Mouse (Mus musculus): ENCODE results near the gene Klri1.
"Not testable (repeated sequence)": the region's sequence is repeated elsewhere in the genome, so short reads cannot be mapped to it uniquely, and the experiment has no call there.

The Klri1 gene

GRCm38 (mm10) chr6:129717032-129717431 is at the start of gene Klri1:
TSS of gene Klri1 (minus strand) at chr6:129717132.
- H3K36me3 ChIP-seq (ENCODE audit: control insufficient read depth, insufficient read depth, low read length, poor library complexity, severe bottlenecking), result no peaks in the 10 kb centered on the region
- no peaks in the 10 kb centered on the region for H3K27me3 ChIP-seq (ENCODE audit: control insufficient read depth, insufficient read depth, low read length, poor library complexity, severe bottlenecking)
- no peak for DNase-seq (ENCODE audit: low read depth, low spot score)

GRCm38 (mm10) chr6:129747654-129748032 is 30.7 kb upstream of the Klri1 start:
- peak; percentile 2 for DNase-seq (ENCODE audit: low read depth, low spot score)
- Histone ChIP-seq H3K36me3 (ENCODE audit: control insufficient read depth, insufficient read depth, low read length, poor library complexity, severe bottlenecking) (no peaks in the 10 kb centered on the region), H3K27me3 (ENCODE audit: control insufficient read depth, insufficient read depth, low read length, poor library complexity, severe bottlenecking) (no peaks in the 10 kb centered on the region)

GRCm38 (mm10) chr6:129747016-129747653 is 30.2 kb upstream of the Klri1 start:
- DNase-seq (ENCODE audit: low read depth, low spot score), result peak; percentile 51
- Histone ChIP-seq H3K36me3 (ENCODE audit: control insufficient read depth, insufficient read depth, low read length, poor library complexity, severe bottlenecking) (no peaks in the 10 kb centered on the region), H3K27me3 (ENCODE audit: control insufficient read depth, insufficient read depth, low read length, poor library complexity, severe bottlenecking) (no peaks in the 10 kb centered on the region)

- DNase-seq (ENCODE audit: low read depth, low spot score), result no peak
- H3K27me3 ChIP-seq (ENCODE audit: control insufficient read depth, insufficient read depth, low read length, poor library complexity, severe bottlenecking), result no peaks in the 10 kb centered on the region
- H3K36me3 ChIP-seq (ENCODE audit: control insufficient read depth, insufficient read depth, low read length, poor library complexity, severe bottlenecking), result no peaks in the 10 kb centered on the region
These were observed 29.2 kb upstream of the Klri1 start for GRCm38 (mm10) chr6:129746151-129746550.

DNA sequence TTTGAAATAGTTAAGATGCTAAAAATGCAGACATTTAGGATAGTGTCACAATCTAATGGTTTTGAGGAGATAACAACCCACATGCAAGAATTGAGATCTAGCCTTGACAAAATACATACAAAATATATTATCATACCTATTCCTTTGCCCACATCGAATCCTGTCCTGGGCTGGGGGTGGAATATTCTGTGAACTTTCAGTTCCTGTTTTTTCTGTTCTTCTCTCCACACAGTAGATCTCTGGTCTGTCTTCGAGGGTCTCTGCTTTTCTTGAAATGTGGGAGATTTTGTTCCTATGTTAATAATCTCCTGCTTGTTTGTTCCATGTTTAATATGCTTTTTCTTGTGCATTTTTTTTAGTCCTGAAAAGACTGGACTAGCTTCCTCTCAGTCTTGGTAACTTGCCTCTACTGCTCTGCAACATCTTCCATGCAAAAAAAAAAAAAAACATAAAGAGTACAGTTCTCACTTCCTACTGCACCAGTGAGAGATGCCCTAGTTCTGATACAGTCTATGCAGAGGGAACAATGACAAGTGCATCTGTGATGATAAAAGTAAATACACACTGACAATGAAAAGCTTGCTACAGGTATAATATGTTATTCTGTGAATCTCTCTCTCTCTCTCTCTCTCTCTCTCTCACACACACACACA is 23.3 kb upstream of the Klri1 start, which contains the start of gene Klri2:
Klri2 (minus strand) TSS at position 416 of the 653 bp plus-strand sequence.
- no peak for DNase-seq (ENCODE audit: low read depth, low spot score)
- Histone ChIP-seq H3K36me3 (ENCODE audit: control insufficient read depth, insufficient read depth, low read length, poor library complexity, severe bottlenecking) (no peaks in the 10 kb centered on the region), H3K27me3 (ENCODE audit: control insufficient read depth, insufficient read depth, low read length, poor library complexity, severe bottlenecking) (no peaks in the 10 kb centered on the region)

DNA sequence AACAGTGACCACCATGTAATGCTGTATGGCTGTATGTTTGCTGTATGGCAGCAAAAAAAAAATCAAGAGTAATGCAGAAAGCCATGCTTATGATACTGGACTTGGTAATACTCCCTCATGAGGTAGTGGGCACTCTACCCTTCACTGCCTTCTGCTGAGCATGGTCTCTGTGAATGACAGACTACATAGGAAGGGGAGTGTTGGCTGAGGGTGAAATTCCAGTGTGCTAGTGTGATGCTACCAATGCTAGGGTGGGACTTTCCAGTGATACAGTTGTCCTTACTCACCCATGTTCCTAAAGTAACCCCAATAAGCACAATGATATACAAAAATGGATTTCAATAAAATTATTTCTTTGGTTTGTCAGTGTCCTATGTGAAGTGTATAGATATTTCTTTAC is 19.5 kb upstream of the Klri1 start:
- no peaks in the 10 kb centered on the region for H3K36me3 ChIP-seq (ENCODE audit: control insufficient read depth, insufficient read depth, low read length, poor library complexity, severe bottlenecking)
- DNase-seq (ENCODE audit: low read depth, low spot score), result no peak
- H3K27me3 ChIP-seq (ENCODE audit: control insufficient read depth, insufficient read depth, low read length, poor library complexity, severe bottlenecking), result no peaks in the 10 kb centered on the region

GRCm38 (mm10) chr6:129727237-129727636 is 10.3 kb upstream of the Klri1 start:
- DNase-seq (ENCODE audit: low read depth, low spot score), result no peak
- Histone ChIP-seq H3K36me3 (ENCODE audit: control insufficient read depth, insufficient read depth, low read length, poor library complexity, severe bottlenecking) (no peaks in the 10 kb centered on the region), H3K27me3 (ENCODE audit: control insufficient read depth, insufficient read depth, low read length, poor library complexity, severe bottlenecking) (no peaks in the 10 kb centered on the region)

DNA sequence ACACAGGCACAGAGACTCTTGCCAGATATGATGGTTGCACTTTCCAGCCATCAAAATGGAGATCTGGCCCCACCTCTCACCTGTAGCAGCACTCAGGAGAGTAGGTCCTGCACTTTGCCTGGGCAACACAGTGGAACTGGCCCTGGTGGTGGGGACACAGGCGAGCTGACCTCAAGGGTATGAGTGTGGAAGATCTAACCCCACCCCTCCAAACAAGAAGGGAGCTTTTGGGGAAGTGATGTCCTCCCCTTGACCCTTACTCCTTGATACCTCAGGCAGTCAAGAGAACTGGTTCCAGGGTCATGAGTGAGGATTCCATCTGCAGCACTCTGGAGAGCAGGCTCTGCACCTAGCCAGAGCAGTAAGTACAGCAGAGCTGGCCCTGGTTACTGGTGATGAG is 4.5 kb upstream of the Klri1 start:
- no peaks in the 10 kb centered on the region for H3K27me3 ChIP-seq (ENCODE audit: control insufficient read depth, insufficient read depth, low read length, poor library complexity, severe bottlenecking)
- no peak for DNase-seq (ENCODE audit: low read depth, low spot score)
- H3K36me3 ChIP-seq (ENCODE audit: control insufficient read depth, insufficient read depth, low read length, poor library complexity, severe bottlenecking), result no peaks in the 10 kb centered on the region

DNA sequence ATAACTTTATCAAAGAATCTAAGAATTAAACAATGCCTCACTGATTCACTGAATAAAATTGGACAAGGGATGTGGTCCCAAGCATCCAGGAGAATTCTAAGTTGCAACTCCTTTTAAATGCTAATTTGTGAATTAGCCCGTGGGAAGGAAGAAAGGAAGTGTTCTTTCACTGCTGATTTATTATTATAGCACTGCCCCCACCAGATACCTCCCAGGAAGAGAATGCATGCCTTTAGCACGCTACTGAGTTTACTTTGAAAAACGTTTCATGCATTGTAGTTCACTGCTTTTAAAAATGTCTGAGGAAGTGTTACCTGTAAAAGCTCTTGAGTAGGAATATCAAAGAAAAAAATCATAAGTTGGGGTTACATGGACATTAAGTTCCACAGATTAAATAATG is 3.6 kb upstream of the Klri1 start:
- Histone ChIP-seq H3K27me3 (ENCODE audit: control insufficient read depth, insufficient read depth, low read length, poor library complexity, severe bottlenecking) (no peaks in the 10 kb centered on the region), H3K36me3 (ENCODE audit: control insufficient read depth, insufficient read depth, low read length, poor library complexity, severe bottlenecking) (no peaks in the 10 kb centered on the region)
- DNase-seq (ENCODE audit: low read depth, low spot score), result no peak

GRCm38 (mm10) chr6:129713566-129713965 is 3.4 kb downstream of the Klri1 start:
- DNase-seq (ENCODE audit: low read depth, low spot score), result no peak

DNA sequence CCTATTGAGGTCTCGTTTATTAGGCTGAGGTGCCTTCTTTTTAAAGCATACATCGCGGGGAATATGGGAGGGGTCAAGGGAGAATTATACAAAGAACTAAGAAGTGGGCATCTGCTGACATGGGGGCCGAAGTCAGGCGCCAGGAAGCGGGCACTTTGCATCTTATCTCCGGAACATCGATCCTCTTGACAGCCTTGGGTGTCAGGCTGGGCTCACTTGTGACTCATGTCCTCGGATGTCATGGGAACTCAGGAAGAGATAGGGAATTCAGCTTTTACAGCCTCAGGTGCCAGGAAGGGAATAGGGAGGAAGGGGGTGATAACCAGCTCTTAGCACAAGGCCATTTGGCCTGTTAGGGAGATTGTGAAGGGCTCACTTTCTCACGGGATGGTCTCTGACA is 25.5 kb downstream of the Klri1 start:
- H3K27me3 ChIP-seq (ENCODE audit: control insufficient read depth, insufficient read depth, low read length, poor library complexity, severe bottlenecking); DNase-seq (ENCODE audit: low read depth, low spot score); H3K36me3 ChIP-seq (ENCODE audit: control insufficient read depth, insufficient read depth, low read length, poor library complexity, severe bottlenecking): not testable (repeated sequence)

More at GRCm38 (mm10) chr6:129713566-129713965, 3.4 kb downstream of the Klri1 start:
- Histone ChIP-seq H3K27me3 (ENCODE audit: control insufficient read depth, insufficient read depth, low read length, poor library complexity, severe bottlenecking) (no peaks in the 10 kb centered on the region), H3K36me3 (ENCODE audit: control insufficient read depth, insufficient read depth, low read length, poor library complexity, severe bottlenecking) (no peaks in the 10 kb centered on the region)

DNA sequence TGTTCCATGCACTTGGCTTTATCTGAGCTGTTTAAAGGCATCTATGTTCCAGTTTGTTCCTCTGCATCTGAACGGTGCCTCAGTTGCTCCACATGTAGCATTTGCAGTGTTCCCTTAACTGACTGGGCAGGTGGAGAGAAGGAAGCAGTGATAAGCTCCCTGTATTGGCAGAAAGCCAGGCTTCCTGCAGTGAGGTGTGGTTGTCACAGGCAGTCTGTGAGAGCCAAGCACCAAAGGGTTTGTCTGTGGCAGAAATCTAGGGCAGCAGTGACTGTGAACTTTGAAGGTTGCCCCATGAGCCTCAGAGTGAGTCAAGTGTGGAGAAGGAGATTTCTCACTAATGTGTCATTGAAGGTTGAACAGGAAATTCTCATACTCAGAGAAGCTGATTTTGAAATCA is 36.6 kb downstream of the Klri1 start:
- no peaks in the 10 kb centered on the region for H3K36me3 ChIP-seq (ENCODE audit: control insufficient read depth, insufficient read depth, low read length, poor library complexity, severe bottlenecking)
- no peaks in the 10 kb centered on the region for H3K27me3 ChIP-seq (ENCODE audit: control insufficient read depth, insufficient read depth, low read length, poor library complexity, severe bottlenecking)
- no peak for DNase-seq (ENCODE audit: low read depth, low spot score)

DNA sequence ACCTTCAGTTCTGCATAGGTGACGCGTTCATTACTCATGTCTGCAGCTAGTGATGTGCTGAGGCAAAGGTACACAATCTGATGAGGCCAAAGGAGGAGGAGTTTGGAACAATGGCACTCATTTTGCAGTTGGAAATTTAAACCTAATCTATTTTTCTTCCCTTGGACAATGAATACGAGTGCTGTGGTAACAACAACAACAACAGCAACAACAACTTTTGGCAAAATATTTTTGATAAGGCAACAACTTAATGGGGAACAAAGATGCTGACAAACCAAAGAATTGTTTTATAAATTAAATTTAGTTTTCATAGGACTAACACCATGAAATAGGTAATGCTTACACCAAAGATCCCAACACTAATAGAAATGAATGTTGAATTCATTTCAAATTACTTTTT is 38.1 kb downstream of the Klri1 start, which contains the start of gene Klrc1:
Klrc1 (minus strand) TSS at position 101 of the 400 bp plus-strand sequence.
- H3K36me3 ChIP-seq (ENCODE audit: control insufficient read depth, insufficient read depth, low read length, poor library complexity, severe bottlenecking), result no peaks in the 10 kb centered on the region
- H3K27me3 ChIP-seq (ENCODE audit: control insufficient read depth, insufficient read depth, low read length, poor library complexity, severe bottlenecking), result no peaks in the 10 kb centered on the region
- no peak for DNase-seq (ENCODE audit: low read depth, low spot score)

GRCm38 (mm10) chr6:129661301-129661700 is 55.6 kb downstream of the Klri1 start:
- not testable (repeated sequence) for H3K36me3 ChIP-seq (ENCODE audit: control insufficient read depth, insufficient read depth, low read length, poor library complexity, severe bottlenecking); DNase-seq (ENCODE audit: low read depth, low spot score); H3K27me3 ChIP-seq (ENCODE audit: control insufficient read depth, insufficient read depth, low read length, poor library complexity, severe bottlenecking)

DNA sequence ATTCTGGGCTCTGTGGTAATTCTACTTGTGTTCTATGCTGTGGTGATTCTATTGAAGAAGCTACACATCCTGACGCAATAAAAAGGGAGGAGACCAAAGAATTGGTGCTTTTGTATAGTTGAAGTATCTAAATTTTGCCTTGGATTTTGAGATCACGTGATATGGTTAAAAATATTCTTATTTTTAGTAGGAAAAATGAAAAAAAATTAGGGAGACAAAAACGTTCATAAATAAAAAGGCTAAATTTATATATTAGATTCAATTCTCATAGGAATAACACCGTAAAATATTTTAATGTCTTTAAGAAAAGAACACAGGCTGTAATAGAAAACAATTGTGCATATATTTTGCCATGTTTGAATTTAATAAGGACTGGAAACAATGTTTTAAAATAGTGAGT is 56.3 kb downstream of the Klri1 start, which contains the start of gene Klrc2:
Klrc2 (minus strand) TSS at position 101 of the 400 bp plus-strand sequence.
- not testable (repeated sequence) for DNase-seq (ENCODE audit: low read depth, low spot score)

More for the DNA sequence above, 56.3 kb downstream of the Klri1 start, which contains the start of gene Klrc2:
- H3K27me3 ChIP-seq (ENCODE audit: control insufficient read depth, insufficient read depth, low read length, poor library complexity, severe bottlenecking); H3K36me3 ChIP-seq (ENCODE audit: control insufficient read depth, insufficient read depth, low read length, poor library complexity, severe bottlenecking): not testable (repeated sequence)

Data from splenic B cell, adult 2 months (primary cell).